Mouse (Mus musculus): Measurements from ENCODE around the gene Rasa3. TPM values are rescaled to one million over a fixed set of nuclear protein-coding genes. Genes with fewer than 3 reads are reported as not detected.

Gene Rasa3
- total RNA-seq, 2 experiments from 2014 or later = 19.1 to 30.6 TPM

Other genes with a start within 250 kb of the Rasa3 start
- 1 to 10 TPM; 1.3 to 1.7 TPM for gene Tmem255b, start 242.4 kb downstream of the Rasa3 start, total RNA-seq (2021)
- 100 to 1,000 TPM; 100 to 394 TPM for gene Gas6, start 183.1 kb downstream of the Rasa3 start, total RNA-seq (2021)
- not detected for gene 1700029H14Rik, start 115.1 kb downstream of the Rasa3 start, total RNA-seq (2021)
- not detected for gene Cfap97d2, start 28.3 kb upstream of the Rasa3 start, total RNA-seq (2021)
- gene Cdc16, start 80.1 kb upstream of the Rasa3 start, total RNA-seq (2021) = 10 to 100 TPM; 49.7 to 55.0 TPM
- gene Upf3a, start 108.0 kb upstream of the Rasa3 start, total RNA-seq (2021) = 10 to 100 TPM; 26.9 to 34.9 TPM
- gene AF366264, start 160.8 kb upstream of the Rasa3 start, total RNA-seq (2021) = not detected
- gene Champ1, start 192.0 kb upstream of the Rasa3 start, total RNA-seq (2021) = 10 to 100 TPM; 24.5 to 24.8 TPM
- 10 to 100 TPM; 12.2 to 16.2 TPM for gene Coprs, start 212.7 kb upstream of the Rasa3 start, total RNA-seq (2021)

Measured in adrenal gland, adult 18-20 months (tissue).